Mouse (Mus musculus): Measurements from ENCODE around the gene Homer1. TPM values are rescaled to one million over a fixed set of nuclear protein-coding genes. Genes with fewer than 3 reads are reported as not detected.

Homer1 gene
- polyA plus RNA-seq, 1 experiment from 2014 or later: 2.2 TPM

GRCm38 (mm10) chr13:93380399-93381063 lies 81.1 kb downstream of the Homer1 start:
- TF ChIP-seq EP300 (optimal IDR thresholded peaks at IDR 0.05): no peak
- no peak for TF ChIP-seq CTCF (IDR thresholded peaks at IDR 0.05; ENCODE audit: low read depth)
- H3K4me1 ChIP-seq (replicated peaks; ENCODE audit: control insufficient read depth, insufficient read depth): no peaks in the 10 kb centered on the region
- no peak overlapping the region for H3K27ac ChIP-seq (replicated peaks)
- 92% methylated on average over 8 of the region's 8 CpGs for WGBS
- H3K36me3 ChIP-seq (ENCODE audit: control insufficient read depth, insufficient read depth, low read length): no peaks in the 10 kb centered on the region
- H3K4me2 ChIP-seq (replicated peaks; ENCODE audit: low read depth): no peak overlapping the region
- no peak for ATAC-seq (ENCODE audit: low FRiP score, low TSS enrichment)
- H3K9me3 ChIP-seq (ENCODE audit: control insufficient read depth, low read length): no peaks in the 10 kb centered on the region
- no peak overlapping the region for H3K4me3 ChIP-seq (ENCODE audit: low read depth, low read length)
- no peaks in the 10 kb centered on the region for H3K27me3 ChIP-seq (ENCODE audit: control insufficient read depth, insufficient read depth, low read length)
- no peak overlapping the region for H3K9ac ChIP-seq (ENCODE audit: low read length)
- DNase-seq (ENCODE audit: low spot score): no peak

GRCm38 (mm10) chr13:93381301-93381700 lies 81.9 kb downstream of the Homer1 start:
- H3K36me3 ChIP-seq (ENCODE audit: control insufficient read depth, insufficient read depth, low read length): no peaks in the 10 kb centered on the region
- H3K4me1 ChIP-seq (replicated peaks; ENCODE audit: control insufficient read depth, insufficient read depth): no peaks in the 10 kb centered on the region
- no peaks in the 10 kb centered on the region for H3K27me3 ChIP-seq (ENCODE audit: control insufficient read depth, insufficient read depth, low read length)
- 61% methylated on average over 1 of the region's 1 CpGs for WGBS
- no peak overlapping the region for H3K4me2 ChIP-seq (replicated peaks; ENCODE audit: low read depth)
- no peak for DNase-seq (ENCODE audit: low spot score)
- H3K4me3 ChIP-seq (ENCODE audit: low read depth, low read length): no peak overlapping the region
- ATAC-seq (ENCODE audit: low FRiP score, low TSS enrichment): no peak
- no peaks in the 10 kb centered on the region for H3K9me3 ChIP-seq (ENCODE audit: control insufficient read depth, low read length)
- TF ChIP-seq EP300 (optimal IDR thresholded peaks at IDR 0.05): no peak
- TF ChIP-seq CTCF (IDR thresholded peaks at IDR 0.05; ENCODE audit: low read depth): no peak
- no peak overlapping the region for H3K9ac ChIP-seq (ENCODE audit: low read length)
- H3K27ac ChIP-seq (replicated peaks): no peak overlapping the region

DNA sequence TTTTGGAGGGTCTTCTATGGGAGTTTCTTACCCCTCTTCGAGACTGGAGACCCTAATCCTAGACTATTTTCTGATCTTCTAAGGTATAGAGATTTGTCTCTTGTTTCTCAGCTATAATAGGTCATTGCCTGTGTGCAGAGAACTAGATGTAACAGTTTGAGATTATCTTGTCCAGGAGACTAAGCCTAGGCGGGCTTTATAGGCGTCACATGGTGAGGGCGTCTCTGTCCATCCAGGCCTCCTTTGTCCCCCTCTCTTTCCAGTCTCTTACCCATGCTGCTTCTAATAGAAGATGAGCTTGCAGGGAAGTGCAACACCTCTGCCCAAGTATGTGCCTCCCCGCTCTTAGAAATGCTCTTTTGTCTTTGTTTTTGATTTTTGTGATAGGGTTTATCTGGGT lies 83.7 kb downstream of the Homer1 start:
- H3K9me3 ChIP-seq (ENCODE audit: control insufficient read depth, low read length): no peaks in the 10 kb centered on the region
- DNase-seq (ENCODE audit: low spot score) (no peak), ATAC-seq (ENCODE audit: low FRiP score, low TSS enrichment) (no peak)
- no peak for TF ChIP-seq EP300 (optimal IDR thresholded peaks at IDR 0.05)
- TF ChIP-seq CTCF (IDR thresholded peaks at IDR 0.05; ENCODE audit: low read depth): no peak
- no peak overlapping the region for H3K4me3 ChIP-seq (ENCODE audit: low read depth, low read length)
- H3K27me3 ChIP-seq (ENCODE audit: control insufficient read depth, insufficient read depth, low read length): no peaks in the 10 kb centered on the region
- no peaks in the 10 kb centered on the region for H3K4me1 ChIP-seq (replicated peaks; ENCODE audit: control insufficient read depth, insufficient read depth)
- 90% methylated on average over 5 of the region's 5 CpGs for WGBS
- no peaks in the 10 kb centered on the region for H3K36me3 ChIP-seq (ENCODE audit: control insufficient read depth, insufficient read depth, low read length)
- H3K4me2 ChIP-seq (replicated peaks; ENCODE audit: low read depth): no peak overlapping the region
- no peak overlapping the region for H3K9ac ChIP-seq (ENCODE audit: low read length)
- no peak overlapping the region for H3K27ac ChIP-seq (replicated peaks)

DNA sequence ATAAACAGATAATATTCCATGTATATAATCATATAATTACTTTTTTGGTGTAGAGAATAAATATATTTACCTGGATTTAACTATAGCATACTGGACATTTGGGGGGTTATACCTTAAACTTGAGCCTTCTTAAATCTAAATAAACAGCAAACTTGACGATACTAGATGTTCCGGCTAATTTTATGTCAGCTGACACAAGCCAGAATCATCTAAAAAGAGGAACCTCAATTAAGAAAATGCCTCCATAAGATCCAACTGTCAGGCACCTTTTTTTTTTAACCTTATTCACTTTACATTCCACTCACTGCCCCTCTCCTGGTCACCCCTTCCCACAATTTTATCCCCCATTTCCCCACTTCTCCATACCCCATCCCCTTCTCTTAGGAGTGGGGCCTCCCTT lies 84.2 kb downstream of the Homer1 start:
- Histone ChIP-seq H3K36me3 (ENCODE audit: control insufficient read depth, insufficient read depth, low read length) (no peaks in the 10 kb centered on the region), H3K9me3 (ENCODE audit: control insufficient read depth, low read length) (no peaks in the 10 kb centered on the region), H3K9ac (ENCODE audit: low read length) (no peak overlapping the region), H3K4me1 (replicated peaks; ENCODE audit: control insufficient read depth, insufficient read depth) (no peaks in the 10 kb centered on the region), H3K27ac (replicated peaks) (no peak overlapping the region), H3K4me2 (replicated peaks; ENCODE audit: low read depth) (no peak overlapping the region), H3K4me3 (ENCODE audit: low read depth, low read length) (no peak overlapping the region), H3K27me3 (ENCODE audit: control insufficient read depth, insufficient read depth, low read length) (no peaks in the 10 kb centered on the region)
- DNase-seq (ENCODE audit: low spot score) (no peak), ATAC-seq (ENCODE audit: low FRiP score, low TSS enrichment) (no peak)
- 97% methylated on average over 2 of the region's 2 CpGs for WGBS
- TF ChIP-seq CTCF (IDR thresholded peaks at IDR 0.05; ENCODE audit: low read depth) (no peak), EP300 (optimal IDR thresholded peaks at IDR 0.05) (no peak)

GRCm38 (mm10) chr13:93384481-93384880 lies 85.0 kb downstream of the Homer1 start:
- ATAC-seq (ENCODE audit: low FRiP score, low TSS enrichment) (no peak), DNase-seq (ENCODE audit: low spot score) (no peak)
- Histone ChIP-seq H3K4me2 (replicated peaks; ENCODE audit: low read depth) (no peak overlapping the region), H3K9me3 (ENCODE audit: control insufficient read depth, low read length) (no peaks in the 10 kb centered on the region), H3K4me1 (replicated peaks; ENCODE audit: control insufficient read depth, insufficient read depth) (no peaks in the 10 kb centered on the region), H3K27me3 (ENCODE audit: control insufficient read depth, insufficient read depth, low read length) (no peaks in the 10 kb centered on the region), H3K27ac (replicated peaks) (no peak overlapping the region), H3K4me3 (ENCODE audit: low read depth, low read length) (no peak overlapping the region), H3K9ac (ENCODE audit: low read length) (no peak overlapping the region), H3K36me3 (ENCODE audit: control insufficient read depth, insufficient read depth, low read length) (no peaks in the 10 kb centered on the region)
- TF ChIP-seq CTCF (IDR thresholded peaks at IDR 0.05; ENCODE audit: low read depth) (no peak), EP300 (optimal IDR thresholded peaks at IDR 0.05) (no peak)
- WGBS: 86% methylated on average over 1 of the region's 1 CpGs

- Histone ChIP-seq H3K9ac (ENCODE audit: low read length) (no peak overlapping the region), H3K4me1 (replicated peaks; ENCODE audit: control insufficient read depth, insufficient read depth) (no peaks in the 10 kb centered on the region), H3K4me2 (replicated peaks; ENCODE audit: low read depth) (no peak overlapping the region), H3K36me3 (ENCODE audit: control insufficient read depth, insufficient read depth, low read length) (no peaks in the 10 kb centered on the region), H3K4me3 (ENCODE audit: low read depth, low read length) (no peak overlapping the region), H3K27ac (replicated peaks) (no peak overlapping the region), H3K9me3 (ENCODE audit: control insufficient read depth, low read length) (no peaks in the 10 kb centered on the region), H3K27me3 (ENCODE audit: control insufficient read depth, insufficient read depth, low read length) (no peaks in the 10 kb centered on the region)
- WGBS: 70% methylated on average over 1 of the region's 1 CpGs
- no peak for TF ChIP-seq EP300 (optimal IDR thresholded peaks at IDR 0.05)
- no peak for TF ChIP-seq CTCF (IDR thresholded peaks at IDR 0.05; ENCODE audit: low read depth)
- ATAC-seq (ENCODE audit: low FRiP score, low TSS enrichment): no peak
- no peak for DNase-seq (ENCODE audit: low spot score)
Measured at GRCm38 (mm10) chr13:93385147-93385546, 85.7 kb downstream of the Homer1 start.

Measured in stomach, postnatal 0 days (tissue).